Mouse (Mus musculus): ENCODE data around the gene Olig3. TPM values are rescaled to one million over a fixed set of nuclear protein-coding genes. Genes with fewer than 3 reads are reported as not detected.

Olig3 gene
- polyA plus RNA-seq, 1 experiment, result not detected

DNA sequence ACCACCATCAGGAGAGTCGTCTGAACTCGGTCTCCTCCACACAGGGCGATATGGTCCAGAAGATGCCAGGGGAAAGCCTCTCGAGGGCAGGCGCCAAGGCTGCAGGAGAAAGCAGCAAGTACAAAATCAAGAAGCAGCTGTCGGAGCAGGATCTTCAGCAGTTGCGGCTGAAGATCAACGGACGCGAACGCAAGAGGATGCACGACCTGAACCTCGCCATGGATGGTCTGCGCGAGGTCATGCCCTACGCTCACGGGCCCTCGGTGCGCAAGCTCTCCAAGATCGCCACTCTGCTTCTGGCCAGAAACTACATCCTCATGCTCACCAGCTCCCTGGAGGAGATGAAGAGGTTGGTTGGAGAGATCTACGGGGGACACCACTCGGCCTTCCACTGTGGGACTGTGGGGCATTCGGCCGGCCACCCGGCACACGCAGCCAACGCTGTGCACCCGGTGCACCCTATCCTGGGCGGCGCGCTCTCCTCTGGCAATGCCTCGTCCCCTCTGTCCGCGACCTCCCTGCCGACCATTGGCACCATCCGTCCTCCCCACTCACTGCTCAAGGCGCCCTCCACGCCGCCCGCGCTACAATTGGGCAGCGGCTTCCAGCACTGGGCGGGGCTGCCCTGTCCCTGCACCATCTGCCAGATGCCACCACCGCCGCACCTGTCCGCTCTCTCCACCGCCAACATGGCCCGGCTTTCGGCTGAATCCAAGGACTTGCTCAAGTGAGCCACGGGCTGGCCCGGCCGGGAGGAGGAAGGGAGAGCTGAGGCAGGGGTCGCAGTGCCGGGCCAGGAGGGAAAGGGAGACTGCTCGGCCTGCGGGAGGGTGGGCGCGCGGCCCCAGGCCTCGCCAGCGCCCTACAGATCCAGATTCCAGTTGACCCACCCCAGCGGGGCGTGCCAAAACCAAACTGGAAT lies 648 bp downstream of the Olig3 start:
- H3K4me3 ChIP-seq (ENCODE audit: insufficient read depth, poor library complexity, severe bottlenecking), result no peak overlapping the region
- H3K27me3 ChIP-seq (ENCODE audit: control insufficient read depth, insufficient read depth, insufficient read length), result peaks cover 60% of the 10 kb centered on the region

DNA sequence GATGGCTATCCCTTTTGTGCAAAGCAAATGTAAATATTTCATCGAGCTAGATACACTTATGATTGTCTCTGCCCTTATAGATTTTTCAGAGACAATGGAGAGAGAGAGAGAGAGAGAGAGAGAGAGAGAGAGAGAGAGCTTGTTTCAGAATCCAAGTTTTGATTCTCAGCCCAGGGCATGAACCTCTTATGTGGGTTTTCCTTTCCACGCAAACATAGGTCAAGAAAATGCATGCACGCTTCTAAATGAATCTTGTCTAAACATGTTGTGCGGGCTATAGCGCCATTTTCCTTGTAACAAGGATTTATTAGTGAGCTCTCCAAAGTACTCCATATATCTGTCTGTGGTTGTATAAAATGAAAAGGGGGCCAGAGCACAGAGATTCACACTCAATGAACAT lies 1.5 kb downstream of the Olig3 start:
- H3ac ChIP-seq (ENCODE audit: control insufficient read depth, insufficient read length, low read depth), result no peak overlapping the region
- no peaks in the 10 kb centered on the region for H3K79me3 ChIP-seq (ENCODE audit: low read depth)
- H3K27me3 ChIP-seq (ENCODE audit: control insufficient read depth, insufficient read depth, insufficient read length), result peaks cover 64% of the 10 kb centered on the region
- no peaks in the 10 kb centered on the region for H3K79me2 ChIP-seq (ENCODE audit: control insufficient read depth, insufficient read depth)
- no peak overlapping the region for H3K4me3 ChIP-seq (ENCODE audit: insufficient read depth, poor library complexity, severe bottlenecking)
- no peak for TF ChIP-seq CEBPB (IDR thresholded peaks at IDR 0.05; ENCODE audit: low read depth)
- no peak for TF ChIP-seq MYOG (IDR thresholded peaks at IDR 0.05; ENCODE audit: control insufficient read depth, extremely low read depth, insufficient read length)
- TF ChIP-seq FOSL1 (IDR thresholded peaks at IDR 0.05; ENCODE audit: insufficient read depth, low read length, poor library complexity, severe bottlenecking), result no peak
- no peak for TF ChIP-seq USF1 (IDR thresholded peaks at IDR 0.05; ENCODE audit: low read depth)
- no peak for TF ChIP-seq CTCF (IDR thresholded peaks at IDR 0.05; ENCODE audit: control insufficient read depth, insufficient read depth, insufficient read length)
- no peaks in the 10 kb centered on the region for H3K36me3 ChIP-seq (ENCODE audit: control insufficient read depth, insufficient read depth)

More for the DNA sequence above, 648 bp downstream of the Olig3 start:
- H3K79me2 ChIP-seq (ENCODE audit: control insufficient read depth, insufficient read depth), result no peaks in the 10 kb centered on the region
- TF ChIP-seq CEBPB (IDR thresholded peaks at IDR 0.05; ENCODE audit: low read depth), result no peak
- no peak for TF ChIP-seq FOSL1 (IDR thresholded peaks at IDR 0.05; ENCODE audit: insufficient read depth, low read length, poor library complexity, severe bottlenecking)
- no peak for TF ChIP-seq CTCF (IDR thresholded peaks at IDR 0.05; ENCODE audit: control insufficient read depth, insufficient read depth, insufficient read length)
- TF ChIP-seq USF1 (IDR thresholded peaks at IDR 0.05; ENCODE audit: low read depth), result no peak
- no peak for TF ChIP-seq MYOD1 (IDR thresholded peaks at IDR 0.05; ENCODE audit: control insufficient read depth, insufficient read length, low read depth)
- no peak for TF ChIP-seq MYOG (IDR thresholded peaks at IDR 0.05; ENCODE audit: control insufficient read depth, extremely low read depth, insufficient read length)
- no peak for TF ChIP-seq MAX (IDR thresholded peaks at IDR 0.05)
- H3ac ChIP-seq (ENCODE audit: control insufficient read depth, insufficient read length, low read depth), result no peak overlapping the region
- no peaks in the 10 kb centered on the region for H3K79me3 ChIP-seq (ENCODE audit: low read depth)
- no peaks in the 10 kb centered on the region for H3K36me3 ChIP-seq (ENCODE audit: control insufficient read depth, insufficient read depth)

DNA sequence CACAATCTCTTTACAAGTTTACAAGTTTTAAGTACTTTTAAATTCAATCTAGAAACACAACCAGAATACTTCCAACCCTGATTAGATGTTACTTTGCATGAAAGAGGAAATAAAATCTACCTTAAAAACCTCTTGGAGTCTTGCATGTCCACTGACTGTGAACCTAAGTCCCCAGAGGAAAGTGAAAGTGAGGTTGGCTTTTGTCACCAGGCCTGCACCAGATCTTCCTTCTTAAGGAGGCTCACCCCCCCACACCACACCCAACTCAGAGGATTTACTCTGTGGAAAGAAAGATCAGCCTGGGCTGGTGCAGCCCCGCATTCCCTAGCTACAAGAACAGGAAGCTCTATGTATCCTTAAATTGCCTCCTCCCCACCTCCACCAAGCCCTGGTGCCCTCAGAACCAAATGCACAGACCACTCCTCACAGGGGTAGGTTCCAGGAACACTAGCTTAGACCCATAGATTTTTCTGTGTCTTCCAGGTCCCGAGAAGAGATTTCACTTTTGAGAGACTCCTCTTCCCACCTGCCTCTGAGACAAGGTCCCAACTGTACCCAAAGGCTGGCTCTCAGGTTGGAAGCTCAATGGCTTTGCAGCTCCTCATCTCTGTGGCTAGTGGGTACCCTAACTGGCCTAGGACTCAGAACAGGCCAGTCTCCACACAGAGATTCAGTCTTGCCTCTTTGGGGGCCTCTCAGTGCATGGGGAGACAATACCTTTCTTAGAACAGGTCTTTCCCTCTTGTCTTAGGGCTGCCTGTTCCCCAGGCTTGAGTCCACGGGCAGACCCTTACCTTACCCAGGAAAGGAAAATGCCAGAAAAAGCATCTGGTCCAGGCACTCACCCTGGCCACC lies 4.3 kb downstream of the Olig3 start:
- peaks cover 44% of the 10 kb centered on the region for H3K27me3 ChIP-seq (ENCODE audit: control insufficient read depth, insufficient read depth, insufficient read length)

DNA sequence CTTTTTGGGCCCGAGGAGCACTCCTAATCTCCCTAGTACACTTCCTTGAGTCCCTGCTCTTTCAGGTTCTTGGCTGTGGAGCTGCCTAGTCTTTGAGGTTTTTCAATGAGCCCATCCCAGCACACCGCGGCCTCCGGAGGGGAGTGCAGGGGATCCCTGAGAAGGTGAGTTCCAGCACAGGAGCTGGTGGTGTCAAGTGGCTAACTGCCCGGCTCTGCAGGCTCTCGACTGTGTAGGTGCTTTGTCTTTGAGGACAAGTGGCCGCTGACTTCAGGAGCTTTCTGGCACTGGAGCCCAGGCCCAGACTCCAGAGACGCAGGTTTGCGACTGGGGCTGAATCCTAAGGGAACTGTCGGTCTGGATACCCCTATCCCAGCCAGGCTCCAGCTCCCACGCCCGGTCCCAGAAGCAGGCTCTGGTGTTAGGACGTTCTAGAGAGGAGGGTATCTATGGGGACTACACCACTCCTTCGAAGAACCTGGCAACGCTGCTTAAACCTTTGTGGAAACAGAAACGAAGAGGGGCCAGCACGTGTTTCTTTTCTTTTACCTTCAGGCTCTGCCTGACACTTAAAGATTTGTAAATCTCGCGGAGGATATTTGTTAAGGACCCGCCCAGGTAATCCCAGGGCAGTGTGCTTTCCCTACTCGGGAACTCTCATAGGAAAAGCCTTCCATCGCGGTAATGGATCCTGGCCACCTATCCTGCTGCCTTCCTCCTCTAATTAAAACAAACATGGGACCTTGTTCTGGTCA lies 5.4 kb downstream of the Olig3 start:
- no peaks in the 10 kb centered on the region for H3K36me3 ChIP-seq (ENCODE audit: control insufficient read depth, insufficient read depth)
- H3ac ChIP-seq (ENCODE audit: control insufficient read depth, insufficient read length, low read depth), result no peak overlapping the region
- peaks cover 40% of the 10 kb centered on the region for H3K27me3 ChIP-seq (ENCODE audit: control insufficient read depth, insufficient read depth, insufficient read length)
- H3K79me2 ChIP-seq (ENCODE audit: control insufficient read depth, insufficient read depth), result no peaks in the 10 kb centered on the region
- no peak for TF ChIP-seq FOSL1 (IDR thresholded peaks at IDR 0.05; ENCODE audit: insufficient read depth, low read length, poor library complexity, severe bottlenecking)
- no peak for TF ChIP-seq MYOG (IDR thresholded peaks at IDR 0.05; ENCODE audit: control insufficient read depth, extremely low read depth, insufficient read length)
- TF ChIP-seq MYOD1 (IDR thresholded peaks at IDR 0.05; ENCODE audit: control insufficient read depth, insufficient read length, low read depth), result no peak
- no peak for TF ChIP-seq USF1 (IDR thresholded peaks at IDR 0.05; ENCODE audit: low read depth)
- no peak for TF ChIP-seq MAX (IDR thresholded peaks at IDR 0.05)
- no peak for TF ChIP-seq CTCF (IDR thresholded peaks at IDR 0.05; ENCODE audit: control insufficient read depth, insufficient read depth, insufficient read length)
- TF ChIP-seq CEBPB (IDR thresholded peaks at IDR 0.05; ENCODE audit: low read depth), result no peak
- H3K79me3 ChIP-seq (ENCODE audit: low read depth), result no peaks in the 10 kb centered on the region
- H3K4me3 ChIP-seq (ENCODE audit: insufficient read depth, poor library complexity, severe bottlenecking), result no peak overlapping the region

More for the DNA sequence above, 4.3 kb downstream of the Olig3 start:
- Histone ChIP-seq H3K36me3 (ENCODE audit: control insufficient read depth, insufficient read depth) (no peaks in the 10 kb centered on the region), H3ac (ENCODE audit: control insufficient read depth, insufficient read length, low read depth) (no peak overlapping the region), H3K79me3 (ENCODE audit: low read depth) (no peaks in the 10 kb centered on the region), H3K4me3 (ENCODE audit: insufficient read depth, poor library complexity, severe bottlenecking) (no peak overlapping the region), H3K79me2 (ENCODE audit: control insufficient read depth, insufficient read depth) (no peaks in the 10 kb centered on the region)
- TF ChIP-seq MYOG (IDR thresholded peaks at IDR 0.05; ENCODE audit: control insufficient read depth, extremely low read depth, insufficient read length), result no peak
- no peak for TF ChIP-seq CTCF (IDR thresholded peaks at IDR 0.05; ENCODE audit: control insufficient read depth, insufficient read depth, insufficient read length)
- TF ChIP-seq CEBPB (IDR thresholded peaks at IDR 0.05; ENCODE audit: low read depth), result no peak
- TF ChIP-seq USF1 (IDR thresholded peaks at IDR 0.05; ENCODE audit: low read depth), result no peak
- no peak for TF ChIP-seq MYOD1 (IDR thresholded peaks at IDR 0.05; ENCODE audit: control insufficient read depth, insufficient read length, low read depth)
- TF ChIP-seq MAX (IDR thresholded peaks at IDR 0.05), result no peak
- TF ChIP-seq FOSL1 (IDR thresholded peaks at IDR 0.05; ENCODE audit: insufficient read depth, low read length, poor library complexity, severe bottlenecking), result no peak

DNA sequence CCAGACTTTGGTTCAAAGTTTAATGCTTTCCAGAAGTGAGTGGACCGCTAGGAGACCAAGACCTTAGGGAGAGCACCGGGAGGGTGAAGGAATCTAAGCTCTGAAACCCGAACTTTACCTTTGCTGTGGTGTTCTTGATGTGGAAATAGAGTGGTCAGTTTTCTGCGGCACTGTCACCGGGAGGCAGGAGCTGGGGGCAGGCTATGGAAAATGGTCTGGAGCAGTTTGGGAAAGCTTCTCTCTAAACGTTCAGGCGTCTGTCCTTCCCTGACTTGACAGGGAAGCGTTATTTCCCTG lies 5.9 kb downstream of the Olig3 start:
- no peak overlapping the region for H3K4me3 ChIP-seq (ENCODE audit: insufficient read depth, poor library complexity, severe bottlenecking)
- no peaks in the 10 kb centered on the region for H3K79me2 ChIP-seq (ENCODE audit: control insufficient read depth, insufficient read depth)
- H3K36me3 ChIP-seq (ENCODE audit: control insufficient read depth, insufficient read depth), result no peaks in the 10 kb centered on the region
- no peak for TF ChIP-seq MYOG (IDR thresholded peaks at IDR 0.05; ENCODE audit: control insufficient read depth, extremely low read depth, insufficient read length)
- no peak for TF ChIP-seq MAX (IDR thresholded peaks at IDR 0.05)
- TF ChIP-seq FOSL1 (IDR thresholded peaks at IDR 0.05; ENCODE audit: insufficient read depth, low read length, poor library complexity, severe bottlenecking), result no peak
- TF ChIP-seq USF1 (IDR thresholded peaks at IDR 0.05; ENCODE audit: low read depth), result no peak
- no peak for TF ChIP-seq CTCF (IDR thresholded peaks at IDR 0.05; ENCODE audit: control insufficient read depth, insufficient read depth, insufficient read length)
- TF ChIP-seq MYOD1 (IDR thresholded peaks at IDR 0.05; ENCODE audit: control insufficient read depth, insufficient read length, low read depth), result no peak
- no peak for TF ChIP-seq CEBPB (IDR thresholded peaks at IDR 0.05; ENCODE audit: low read depth)
- no peak overlapping the region for H3ac ChIP-seq (ENCODE audit: control insufficient read depth, insufficient read length, low read depth)
- no peaks in the 10 kb centered on the region for H3K79me3 ChIP-seq (ENCODE audit: low read depth)
- peaks cover 38% of the 10 kb centered on the region for H3K27me3 ChIP-seq (ENCODE audit: control insufficient read depth, insufficient read depth, insufficient read length)

Measured in C2C12 (cell line).